Mouse (Mus musculus): Measurements from ENCODE around the gene Cyb5r2. TPM values are rescaled to one million over a fixed set of nuclear protein-coding genes. Genes with fewer than 3 reads are reported as not detected.

Cyb5r2 gene
- total RNA-seq (2012; rRNA removed) (0.17 TPM in 1 of 2 replicates, not detected in the other), total RNA-seq (2014; rRNA removed) (not detected in 2 replicates), polyA plus RNA-seq (2012; ENCODE audit: insufficient read length, low read depth) (0.18 TPM in 1 of 2 replicates, not detected in the other)

DNA sequence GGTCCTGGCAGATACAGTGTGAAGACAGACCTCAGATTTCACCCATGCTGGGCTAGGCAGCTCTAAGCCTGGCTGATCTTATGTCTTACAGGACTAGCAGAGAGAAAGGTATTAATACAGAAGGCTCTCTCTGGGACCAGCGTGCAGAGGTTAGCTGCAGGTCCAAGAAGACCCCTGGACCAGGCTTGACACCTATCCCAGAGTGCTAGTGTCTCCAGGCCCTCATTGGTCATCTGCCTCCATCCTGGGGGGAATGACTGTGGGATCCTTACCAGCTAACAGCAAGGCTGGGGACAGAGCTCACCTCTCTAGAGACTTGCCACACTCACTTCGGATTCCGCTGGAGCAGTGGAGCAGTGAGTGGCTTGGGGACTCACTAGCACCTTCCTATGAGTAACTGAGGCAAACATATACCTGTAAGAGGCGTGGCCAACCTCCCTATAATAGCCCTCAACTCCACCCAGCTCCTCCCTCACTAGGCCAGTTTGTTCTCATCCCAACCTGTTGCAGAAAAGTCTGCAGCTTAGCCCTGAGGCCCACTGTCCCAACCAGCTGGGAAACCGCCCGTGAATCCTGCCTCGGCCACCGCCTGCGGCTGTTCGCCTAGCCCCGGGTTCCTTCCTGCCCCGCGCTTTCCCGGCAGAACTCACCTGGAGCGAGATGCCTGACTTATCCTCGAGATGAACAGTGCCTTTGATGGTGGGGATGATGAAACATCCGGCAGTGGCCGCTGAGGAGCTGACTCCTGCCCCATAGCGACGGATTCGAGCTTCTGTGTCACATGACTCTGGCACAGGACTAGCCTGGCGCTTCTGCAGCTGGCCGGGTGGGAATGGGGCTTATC, at the start of gene Cyb5r2:
Cyb5r2 (minus strand) TSS at position 725 of the 844 bp plus-strand sequence.
- H3K9ac ChIP-seq (ENCODE audit: insufficient read depth, low read depth): no peak within 1 kb of the TSS
- H3K27me3 ChIP-seq (replicated peaks): no peaks in the 10 kb centered on the region
- H3K4me1 ChIP-seq (ENCODE audit: control insufficient read depth in 1 of 2, insufficient read depth in 2 of 2): no peaks in the 10 kb centered on the region
- H3K4me3 ChIP-seq (replicated peaks in 1 of 3; ENCODE audit: low read depth in 2 of 3, low read length in 2 of 3, poor library complexity in 1 of 3): no peak within 1 kb of the TSS
- dilution Hi-C loops (cut with MboI; ENCODE audit: extremely low pct_ligation_motif_present, extremely low pct_unique_long_range_greater_than_20kb, low sequenced_read_pairs) (no loop called here), in situ Hi-C loops (cut with MboI; ENCODE audit: low pct_ligation_motif_present, low pct_unique_long_range_greater_than_20kb, low sequenced_read_pairs) (loop anchor here (25.0 kb wide), 1 partner anchor 545 kb away; the partner anchor contains the start of gene Rbmxl2)
- no peaks in the 10 kb centered on the region for H3K79me2 ChIP-seq (replicated peaks; ENCODE audit: control insufficient read depth, extremely low read depth, insufficient read depth, poor library complexity, severe bottlenecking)
- H3K9me3 ChIP-seq (replicated peaks; ENCODE audit: low read length): no peaks in the 10 kb centered on the region
- H3K4me2 ChIP-seq (ENCODE audit: insufficient read depth, low read depth, poor library complexity, severe bottlenecking): no peak within 1 kb of the TSS
- no peak for TF ChIP-seq ZNF384 (IDR thresholded peaks at IDR 0.05; ENCODE audit: low read depth, low read length)
- TF ChIP-seq MAX (IDR thresholded peaks at IDR 0.05; ENCODE audit: low read length): no peak
- no peak for TF ChIP-seq GABPA (IDR thresholded peaks at IDR 0.05; ENCODE audit: insufficient replicate concordance, low read depth, low read length)
- no peak for TF ChIP-seq USF1 (IDR thresholded peaks at IDR 0.05; ENCODE audit: low read depth, low read length)
- no peak for TF ChIP-seq ETS1 (conservative IDR thresholded peaks at IDR 0.05; ENCODE audit: low read depth, low read length)
- no peak for TF ChIP-seq JUN (IDR thresholded peaks at IDR 0.05; ENCODE audit: insufficient read depth, low read depth, low read length)
- TF ChIP-seq MEF2A (IDR thresholded peaks at IDR 0.05; ENCODE audit: borderline replicate concordance, low read depth, low read length): no peak
- no peak for TF ChIP-seq NELFE (IDR thresholded peaks at IDR 0.05; ENCODE audit: low read depth, low read length)
- TF ChIP-seq PAX5 (IDR thresholded peaks at IDR 0.05; ENCODE audit: low read length): no peak
- TF ChIP-seq TBP (conservative IDR thresholded peaks at IDR 0.05; ENCODE audit: low read depth, low read length): no peak
- TF ChIP-seq SIN3A (IDR thresholded peaks at IDR 0.05; ENCODE audit: low read length): no peak
- TF ChIP-seq POLR2A (IDR thresholded peaks at IDR 0.05; ENCODE audit: low read depth, low read length): no peak
- no peak for TF ChIP-seq MAZ (IDR thresholded peaks at IDR 0.05; ENCODE audit: low read depth, low read length)
- no peak for TF ChIP-seq USF2 (conservative IDR thresholded peaks at IDR 0.05; ENCODE audit: low read depth, low read length)
- TF ChIP-seq CHD2 (IDR thresholded peaks at IDR 0.05; ENCODE audit: low read length): no peak
- no peak for TF ChIP-seq CHD1 (IDR thresholded peaks at IDR 0.05; ENCODE audit: low read depth, low read length)
- no peak for TF ChIP-seq UBTF (IDR thresholded peaks at IDR 0.05; ENCODE audit: low read depth, low read length)
- no peak for TF ChIP-seq IRF4 (IDR thresholded peaks at IDR 0.05; ENCODE audit: low read depth, low read length)
- H3K36me3 ChIP-seq (replicated peaks in 1 of 2; ENCODE audit: control insufficient read depth in 1 of 2, insufficient read depth in 1 of 2, low read length in 1 of 2): no peaks in the 10 kb centered on the region
- H3K27ac ChIP-seq (ENCODE audit: insufficient read depth, low read depth): no peak within 1 kb of the TSS
- DNase-seq (ENCODE audit: extremely low read depth): no peak

DNA sequence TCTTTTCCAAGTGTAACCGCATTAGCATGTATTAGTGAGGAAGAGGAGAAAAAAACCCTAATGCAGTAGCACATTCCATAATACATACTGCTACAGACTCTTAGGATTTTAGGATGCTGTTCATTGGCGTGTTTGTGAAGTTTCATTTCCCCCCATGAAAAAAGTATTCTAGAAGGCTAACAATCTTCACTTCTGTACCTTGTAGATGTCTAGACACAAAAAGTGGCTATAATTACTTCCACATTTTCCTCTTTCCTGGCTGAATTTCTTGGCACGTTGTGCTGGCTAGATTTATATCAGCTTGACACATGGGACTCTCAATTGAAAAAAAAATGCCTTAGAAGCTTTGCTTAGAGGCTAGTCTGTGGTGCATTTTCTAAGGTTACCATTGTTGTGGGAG, 44.3 kb upstream of the Cyb5r2 start:
- no peak overlapping the region for H3K4me3 ChIP-seq (replicated peaks in 1 of 3; ENCODE audit: low read depth in 2 of 3, low read length in 2 of 3, poor library complexity in 1 of 3)
- DNase-seq (ENCODE audit: extremely low read depth): no peak
- H3K9ac ChIP-seq (ENCODE audit: insufficient read depth, low read depth): no peak overlapping the region
- in situ Hi-C loops (cut with MboI; ENCODE audit: low pct_ligation_motif_present, low pct_unique_long_range_greater_than_20kb, low sequenced_read_pairs) (no loop called here), dilution Hi-C loops (cut with MboI; ENCODE audit: extremely low pct_ligation_motif_present, extremely low pct_unique_long_range_greater_than_20kb, low sequenced_read_pairs) (no loop called here)
- H3K9me3 ChIP-seq (replicated peaks; ENCODE audit: low read length): peaks cover 2% of the 10 kb centered on the region
- H3K27me3 ChIP-seq (replicated peaks): peaks cover 2% of the 10 kb centered on the region
- H3K27ac ChIP-seq (ENCODE audit: insufficient read depth, low read depth): no peak overlapping the region
- H3K4me2 ChIP-seq (ENCODE audit: insufficient read depth, low read depth, poor library complexity, severe bottlenecking): no peak overlapping the region
- no peaks in the 10 kb centered on the region for H3K4me1 ChIP-seq (ENCODE audit: control insufficient read depth in 1 of 2, insufficient read depth in 2 of 2)
- H3K36me3 ChIP-seq (replicated peaks in 1 of 2; ENCODE audit: control insufficient read depth in 1 of 2, insufficient read depth in 1 of 2, low read length in 1 of 2): no peaks in the 10 kb centered on the region
- H3K79me2 ChIP-seq (replicated peaks; ENCODE audit: control insufficient read depth, extremely low read depth, insufficient read depth, poor library complexity, severe bottlenecking): no peaks in the 10 kb centered on the region
- no peak for TF ChIP-seq ETS1 (conservative IDR thresholded peaks at IDR 0.05; ENCODE audit: low read depth, low read length)
- no peak for TF ChIP-seq CTCF (conservative IDR thresholded peaks at IDR 0.05 in 1 of 2, IDR thresholded peaks at IDR 0.05 in 1 of 2; ENCODE audit: low read depth in 2 of 2, low read length in 2 of 2)
- TF ChIP-seq KAT2A (IDR thresholded peaks at IDR 0.05; ENCODE audit: insufficient replicate concordance, low read length): no peak
- TF ChIP-seq MAX (IDR thresholded peaks at IDR 0.05; ENCODE audit: low read length): no peak
